Mouse (Mus musculus) granulocyte monocyte progenitor cell, adult 5-6 weeks (primary cell): ENCODE results near the gene Adat3. TPM values are rescaled to one million over a fixed set of nuclear protein-coding genes. Genes with fewer than 3 reads are reported as not detected.

Experiments used
- ATAC-seq: replicated peaks from 2 replicates; pipeline ENCODE4 v1.8.0; 2016; ENCODE audit warnings: mild to moderate bottlenecking, moderate TSS enrichment, inconsistent platforms; ENCODE audit not compliant: poor library complexity, severe bottlenecking
- total RNA-seq, 2 experiments: library from RNA; stranded (forward) in 1 of 2; stranded (reverse) in 1 of 2; fragments of 200-712, 200-1000 nt in 1 of 2; fragments of >200 nt in 1 of 2; fragmentation: Nextera tagmentation in 1 of 2; gene quantifications; 2 replicates each; pipeline ENCODE4 v1.2.3; 2014 to 2017

The Adat3 gene
- total RNA-seq, 2 experiments from 2014 or later, result 0.67 TPM; not detected in 1

DNA sequence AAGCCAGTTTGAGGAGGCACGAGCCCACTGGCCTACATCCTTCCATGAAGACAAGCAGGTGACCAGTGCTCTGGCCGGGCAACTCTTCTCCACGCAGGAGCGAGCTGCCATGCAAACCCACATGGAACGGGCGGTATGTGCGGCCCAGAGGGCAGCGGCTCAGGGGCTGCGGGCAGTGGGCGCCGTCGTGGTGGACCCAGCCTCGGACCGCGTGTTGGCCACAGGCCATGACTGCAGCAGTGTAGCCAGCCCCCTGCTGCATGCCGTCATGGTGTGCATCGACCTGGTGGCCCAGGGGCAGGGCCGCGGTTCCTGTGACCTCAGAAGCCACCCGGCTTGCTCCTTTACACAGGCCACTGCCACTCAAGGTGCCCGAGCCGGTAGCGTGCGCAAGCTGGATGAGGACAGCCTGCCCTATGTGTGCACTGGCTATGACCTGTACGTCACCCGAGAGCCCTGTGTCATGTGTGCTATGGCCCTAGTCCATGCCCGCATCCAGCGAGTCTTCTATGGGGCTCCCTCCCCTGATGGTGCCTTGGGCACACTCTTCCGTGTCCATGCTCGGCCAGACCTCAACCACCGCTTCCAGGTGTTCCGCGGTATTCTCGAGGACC is 4.2 kb downstream of the Adat3 start:
- no peak for ATAC-seq

DNA sequence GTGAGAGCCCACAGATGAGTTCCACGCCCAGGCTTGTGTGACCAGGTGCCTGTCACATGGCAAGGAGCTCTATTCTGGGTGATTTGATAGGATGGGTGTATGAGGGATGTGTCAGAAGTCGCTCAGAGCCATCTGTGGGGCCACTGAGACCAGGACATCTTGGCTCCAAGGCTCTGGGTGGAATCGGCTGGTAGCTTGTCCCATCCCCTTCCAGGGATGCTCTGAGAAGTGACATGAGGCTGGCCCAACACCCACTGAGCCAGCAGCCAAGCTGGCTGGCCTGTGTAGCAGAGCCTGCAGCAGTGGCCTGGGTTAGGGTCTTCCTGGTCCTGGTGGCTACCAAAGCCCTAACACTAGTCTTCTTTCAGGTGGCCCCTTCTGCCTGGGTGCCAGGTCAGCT is 5.8 kb downstream of the Adat3 start:
- ATAC-seq, result no peak

DNA sequence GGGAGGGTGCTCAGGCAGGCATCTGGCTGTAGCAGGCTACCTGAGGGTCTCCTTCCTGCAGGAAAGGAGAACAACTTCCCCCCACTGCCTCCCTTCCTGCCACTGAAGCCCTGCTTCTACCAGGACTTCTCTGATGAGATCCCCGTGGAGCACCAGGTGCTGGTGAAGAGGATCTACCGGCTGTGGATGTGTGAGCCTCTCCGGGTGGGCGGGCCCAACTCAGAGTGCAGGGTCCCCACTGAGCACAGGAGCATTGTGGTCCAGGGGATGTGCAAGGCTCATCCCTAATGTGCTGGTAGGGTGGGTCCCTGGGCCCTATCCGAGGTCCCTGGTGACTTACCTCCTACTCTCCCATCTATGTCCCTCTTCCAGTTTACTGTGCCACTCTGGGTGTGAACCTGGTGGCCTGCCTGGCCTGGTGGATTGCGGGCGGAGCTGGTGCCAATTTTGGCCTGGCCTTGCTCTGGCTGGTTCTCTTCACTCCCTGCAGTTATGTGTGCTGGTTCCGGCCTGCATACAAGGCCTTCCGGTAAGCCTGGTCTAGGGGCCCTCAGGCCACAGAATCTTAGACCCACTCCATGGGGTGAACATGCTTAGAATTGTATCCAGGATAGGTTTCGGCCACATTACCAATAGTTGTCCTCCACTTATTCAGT is 6.7 kb downstream of the Adat3 start:
- ATAC-seq, result no peak

GRCm38 (mm10) chr10:80610116-80610785 is 7.6 kb downstream of the Adat3 start:
- ATAC-seq, result no peak

DNA sequence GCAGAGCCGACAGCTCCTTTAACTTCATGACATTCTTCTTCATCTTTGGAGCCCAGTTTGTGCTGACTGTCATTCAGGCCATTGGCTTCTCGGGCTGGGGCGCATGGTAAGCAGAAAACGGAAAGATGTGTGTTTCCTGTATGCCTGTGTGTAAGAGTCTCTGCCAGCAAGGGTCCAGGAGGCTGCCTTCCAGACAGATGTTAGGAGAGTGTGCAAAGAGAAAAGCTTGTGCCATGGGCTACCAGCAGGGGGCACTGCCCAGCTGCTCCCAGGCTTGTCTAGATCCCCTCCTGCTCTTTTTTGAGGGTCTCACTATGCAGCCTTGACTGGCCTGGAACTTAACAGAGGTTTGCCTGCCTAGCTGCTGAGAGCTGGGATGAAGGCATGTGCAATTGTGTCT is 8.3 kb downstream of the Adat3 start:
- peak; percentile 65 for ATAC-seq

DNA sequence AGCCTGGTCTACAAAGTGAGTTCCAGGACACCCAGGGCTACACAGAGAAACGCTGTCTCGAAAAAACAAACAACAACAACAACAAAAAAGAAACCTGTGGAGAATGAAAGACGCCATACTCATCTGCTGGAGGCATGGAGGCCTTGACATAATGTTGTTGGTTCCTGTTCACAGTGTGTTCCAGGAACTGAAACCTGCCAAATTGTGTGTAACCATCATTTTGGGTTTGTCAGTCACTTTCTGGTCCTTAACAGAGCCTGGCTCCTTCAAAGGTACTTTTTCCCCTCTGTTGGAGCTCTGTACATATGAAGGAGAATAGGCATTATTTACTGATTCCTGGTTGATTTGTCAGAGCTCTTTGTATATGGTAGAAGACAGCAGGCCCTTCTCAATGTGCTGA is 9.2 kb downstream of the Adat3 start:
- ATAC-seq, result 0 out of 2 replicates have a peak, but pooled peaks have one; percentile 43

DNA sequence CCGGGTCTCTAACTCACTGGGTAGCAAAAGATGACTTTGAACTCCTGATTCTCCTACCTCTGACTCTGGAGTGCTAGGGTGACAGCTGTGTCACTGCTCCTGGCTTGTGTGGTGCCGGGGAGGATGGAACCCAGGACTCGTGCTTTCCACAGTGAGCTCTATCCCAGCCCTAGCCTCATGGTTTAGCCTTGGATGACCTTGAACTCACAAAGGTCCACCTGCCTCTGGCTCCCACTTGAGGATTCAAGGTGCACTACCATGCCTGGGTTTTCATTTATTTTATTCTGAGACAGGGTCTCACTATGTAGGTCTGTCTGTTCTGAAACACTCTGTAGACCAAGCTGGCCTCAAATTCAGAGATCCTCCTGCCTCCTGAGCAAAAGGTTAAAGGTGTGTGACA is 11.1 kb downstream of the Adat3 start:
- ATAC-seq, result no peak

DNA sequence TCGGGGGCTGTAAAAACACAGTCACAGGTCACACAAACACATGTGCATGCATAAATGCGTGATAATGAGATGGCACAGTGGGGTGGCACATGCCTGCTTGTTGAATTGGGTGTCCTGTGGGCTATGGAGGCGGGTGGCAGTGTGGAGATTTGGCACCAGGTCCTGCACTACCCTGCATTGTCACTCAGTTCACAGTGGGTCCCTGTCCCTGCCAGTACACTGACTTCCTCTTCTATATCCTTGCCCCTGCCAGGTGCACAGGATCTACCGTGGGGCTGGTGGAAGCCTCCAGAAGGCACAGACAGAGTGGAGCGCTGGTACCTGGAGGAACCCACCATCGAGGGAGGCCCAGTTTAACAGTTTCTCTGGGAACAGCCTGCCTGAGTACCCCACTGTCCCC is 11.7 kb downstream of the Adat3 start:
- no peak for ATAC-seq

- ATAC-seq, result no peak
Measured at GRCm38 (mm10) chr10:80618181-80618580, 15.5 kb downstream of the Adat3 start.

GRCm38 (mm10) chr10:80619465-80620244 is 17.0 kb downstream of the Adat3 start:
- no peak for ATAC-seq

DNA sequence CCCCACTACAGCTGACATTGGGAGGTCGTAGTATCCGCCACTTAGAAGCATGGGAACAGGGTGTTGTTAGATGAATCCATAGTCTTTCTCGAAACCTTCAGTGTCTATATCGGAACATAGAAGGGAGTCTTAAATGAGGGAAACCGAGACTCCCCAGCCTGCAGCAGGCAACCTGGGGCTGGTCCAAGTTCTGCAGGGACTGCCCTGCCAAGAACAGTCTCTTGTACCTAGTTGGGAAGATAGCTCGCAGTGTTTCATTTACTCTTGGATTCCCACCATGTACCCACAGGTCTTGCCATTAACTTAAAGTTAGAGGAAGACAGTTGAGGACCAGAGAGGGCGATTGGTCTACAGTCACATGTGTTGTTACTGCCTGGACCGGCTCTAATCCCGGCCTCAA is 17.7 kb downstream of the Adat3 start:
- ATAC-seq, result no peak

- no peak for ATAC-seq
Measured at GRCm38 (mm10) chr10:80620796-80621689, 18.4 kb downstream of the Adat3 start.

- ATAC-seq, result no peak
Measured at GRCm38 (mm10) chr10:80621690-80621939, 18.9 kb downstream of the Adat3 start.

GRCm38 (mm10) chr10:80621940-80622660 is 19.4 kb downstream of the Adat3 start:
- peak; percentile 82 for ATAC-seq

DNA sequence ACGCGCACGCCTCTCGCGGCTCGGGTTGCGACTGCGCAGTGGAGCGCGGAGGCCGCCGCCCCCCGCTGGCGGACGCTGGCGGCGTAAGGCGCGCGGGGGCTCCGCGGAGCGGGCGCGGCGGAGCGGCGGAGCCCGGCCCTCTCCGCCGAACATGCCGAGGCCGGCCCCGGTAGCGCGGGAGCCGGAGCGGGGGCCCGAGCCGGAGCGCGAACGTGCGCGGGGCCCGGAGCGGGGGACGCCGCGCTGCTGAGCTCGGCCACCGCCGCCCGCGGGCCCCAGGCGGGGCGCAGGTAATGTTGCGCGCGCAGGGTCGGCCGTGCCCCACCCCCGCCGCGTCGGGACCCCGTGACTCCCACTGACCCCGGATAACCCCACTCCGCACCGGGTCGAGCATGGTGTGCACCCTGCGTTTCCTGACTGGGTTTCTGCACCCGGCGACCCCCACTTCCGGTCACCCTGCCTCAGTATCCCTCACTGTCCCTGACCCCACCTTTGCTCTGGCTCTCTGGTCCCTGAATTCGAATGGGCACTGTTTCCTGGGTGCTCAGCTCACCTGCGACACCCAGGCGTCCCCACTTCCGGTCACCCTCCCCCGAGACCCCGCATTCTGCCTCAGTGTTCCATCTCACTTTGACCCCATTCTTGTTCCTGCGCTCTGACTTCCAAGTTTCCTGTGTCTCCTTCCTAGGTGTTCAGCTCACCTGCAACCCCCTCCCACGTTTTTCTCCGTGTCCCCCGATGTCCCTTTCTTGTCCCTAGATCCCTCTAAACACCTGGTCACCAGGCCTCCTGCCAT is 20.2 kb downstream of the Adat3 start, which contains the start of gene Csnk1g2:
Gene Csnk1g2, plus strand, starts transcription at position 178 of the 796 bp plus-strand sequence.
- ATAC-seq, result peak; percentile 25

DNA sequence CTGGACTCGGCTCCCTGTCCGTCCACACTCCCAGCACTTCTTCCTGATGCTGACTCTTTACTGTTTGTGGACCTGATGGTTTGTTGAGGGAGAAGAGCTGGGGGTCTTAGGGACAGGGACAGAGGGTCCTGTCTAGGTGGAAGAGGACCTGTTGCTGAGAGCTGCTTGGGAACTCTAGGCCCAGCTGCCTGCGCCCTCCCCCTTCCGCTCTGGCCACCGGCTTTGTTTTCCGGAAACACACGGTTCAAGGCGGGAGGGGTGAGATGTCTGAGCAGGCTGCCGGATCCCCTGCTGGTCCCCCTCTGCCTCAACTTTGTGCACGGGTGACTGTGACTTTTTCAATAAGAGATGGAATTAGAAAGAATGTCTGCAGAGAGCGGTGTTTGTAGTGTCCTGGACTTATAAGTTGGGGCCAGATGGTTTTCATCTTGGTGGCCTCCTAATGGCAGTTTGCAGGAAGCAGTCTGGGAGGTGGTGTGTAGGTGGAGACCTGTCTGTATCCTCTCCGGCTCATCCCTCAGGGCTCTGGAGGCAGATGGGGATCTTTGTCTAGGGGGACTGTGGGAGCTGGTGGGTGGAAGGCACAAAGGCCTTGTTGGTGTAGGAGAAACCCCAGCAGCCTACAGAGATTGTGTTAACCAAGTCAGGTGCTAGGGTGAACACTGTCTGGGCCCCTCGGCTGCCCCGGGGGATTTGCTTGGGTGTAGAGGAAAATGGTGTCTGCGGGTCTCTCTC is 20.9 kb downstream of the Adat3 start:
- 0 out of 2 replicates have a peak, but pooled peaks have one; percentile 16 for ATAC-seq

DNA sequence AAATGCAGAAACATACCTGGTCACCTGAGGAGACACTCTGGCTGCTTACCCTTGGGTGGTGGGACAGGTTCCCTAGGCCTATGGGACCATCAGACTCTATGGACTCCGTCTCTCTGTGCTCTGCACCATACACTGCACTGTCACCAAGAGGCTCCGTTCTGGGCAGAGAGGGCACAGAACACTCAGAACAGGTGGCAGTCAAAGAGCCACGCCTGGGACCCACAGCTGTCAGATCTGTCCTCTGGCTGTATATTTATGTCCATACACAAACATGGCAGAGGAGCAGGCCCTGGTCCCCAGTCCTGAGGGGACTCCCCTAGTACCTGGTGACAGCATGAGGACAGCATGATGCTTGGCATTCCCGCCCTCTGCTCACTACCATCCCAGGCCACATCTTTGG is 23.1 kb downstream of the Adat3 start:
- ATAC-seq, result no peak

- ATAC-seq, result no peak
Measured at GRCm38 (mm10) chr10:80627685-80628084, 25.0 kb downstream of the Adat3 start.
